Mouse (Mus musculus): ENCODE measurements around the gene Bcl9.

Bcl9 gene

DNA sequence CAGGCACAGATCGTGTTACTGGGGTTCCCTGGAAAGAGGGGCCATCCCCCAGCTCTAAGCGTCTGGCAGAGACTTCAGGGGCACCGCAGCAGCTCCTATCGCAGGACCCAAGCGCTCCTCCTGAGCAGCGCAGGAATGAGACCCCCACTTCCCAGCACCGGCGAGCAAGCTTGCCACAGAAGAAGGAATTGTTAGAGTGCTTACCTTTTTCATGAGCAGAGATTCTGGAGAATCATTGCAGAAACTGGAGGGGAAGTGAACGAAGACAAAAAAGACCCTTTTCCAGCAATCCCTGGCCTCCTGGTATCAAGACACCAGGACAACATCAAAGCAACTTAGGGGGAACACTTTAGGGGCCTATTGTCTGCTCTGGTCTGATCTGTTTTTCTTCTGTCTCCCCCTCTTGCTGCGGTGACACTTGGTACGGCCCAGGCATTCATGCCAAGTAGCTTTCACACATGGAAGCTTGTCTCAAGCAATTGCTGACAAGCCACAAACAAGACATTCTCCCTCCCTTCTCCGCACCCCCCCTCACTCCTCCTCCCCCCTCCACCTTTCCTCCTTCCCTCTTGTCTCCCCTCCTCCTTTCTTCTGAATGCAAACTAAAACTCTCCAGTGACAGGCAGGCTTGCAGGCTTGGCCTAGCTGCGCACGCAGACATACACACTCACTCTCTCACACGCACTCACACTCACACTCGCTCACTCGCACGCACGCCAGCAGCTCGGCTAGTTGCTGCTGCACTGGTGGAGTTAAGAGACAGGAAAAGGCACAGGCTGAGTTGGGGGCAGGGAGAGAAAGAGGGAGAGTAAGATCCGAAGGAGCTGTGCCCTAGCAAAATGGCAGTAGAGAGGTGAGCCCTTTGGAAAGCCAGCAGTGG lies at the start of gene Bcl9:
Bcl9 (minus strand) TSS at position 365 of the 880 bp plus-strand sequence.
- DNase-seq = peak; percentile 88

DNA sequence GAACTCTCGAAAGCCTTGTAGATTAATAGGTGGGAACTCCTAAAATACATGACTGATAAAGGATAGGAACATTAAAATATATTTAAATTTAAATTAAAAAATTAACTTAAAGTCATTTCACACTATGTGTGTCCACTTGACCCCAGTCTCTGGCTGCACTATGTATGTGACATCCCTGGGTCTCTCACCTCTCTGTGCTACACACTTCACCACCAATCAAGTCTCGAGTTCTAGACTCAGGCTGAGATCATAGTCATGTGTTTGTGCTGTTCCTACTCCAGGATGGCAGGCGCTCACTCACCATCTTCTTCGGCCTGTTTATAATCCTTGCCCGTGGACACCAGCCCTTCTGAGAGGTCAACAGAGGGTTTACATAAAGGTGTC lies 41.5 kb upstream of the Bcl9 start:
- DNase-seq = no peak

- DNase-seq = peak; percentile 88
Measured at GRCm38 (mm10) chr3:97338522-97339192, 40.9 kb upstream of the Bcl9 start.

DNA sequence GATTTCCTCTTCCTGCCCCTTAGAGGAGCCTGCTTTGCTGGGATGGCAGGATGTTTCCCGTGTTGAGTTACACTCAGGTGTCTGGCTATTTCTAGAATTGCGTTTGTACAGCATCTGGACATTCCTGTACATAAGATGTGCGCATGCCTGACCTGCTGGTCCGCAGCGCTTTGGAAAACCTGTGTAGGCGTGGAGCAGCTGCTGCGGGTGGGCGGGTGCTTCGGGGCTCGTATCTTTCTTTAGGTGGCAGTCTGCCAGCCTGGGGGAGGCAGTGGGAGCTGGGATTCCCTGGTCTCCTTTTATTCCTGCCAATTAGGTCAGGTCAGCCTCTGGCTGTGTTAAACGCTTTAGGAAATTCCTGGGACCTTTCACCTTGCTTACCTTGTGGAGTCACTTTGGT lies 39.6 kb upstream of the Bcl9 start:
- DNase-seq = no peak

- no peak for DNase-seq
Measured at GRCm38 (mm10) chr3:97336331-97336730, 38.6 kb upstream of the Bcl9 start.

DNA sequence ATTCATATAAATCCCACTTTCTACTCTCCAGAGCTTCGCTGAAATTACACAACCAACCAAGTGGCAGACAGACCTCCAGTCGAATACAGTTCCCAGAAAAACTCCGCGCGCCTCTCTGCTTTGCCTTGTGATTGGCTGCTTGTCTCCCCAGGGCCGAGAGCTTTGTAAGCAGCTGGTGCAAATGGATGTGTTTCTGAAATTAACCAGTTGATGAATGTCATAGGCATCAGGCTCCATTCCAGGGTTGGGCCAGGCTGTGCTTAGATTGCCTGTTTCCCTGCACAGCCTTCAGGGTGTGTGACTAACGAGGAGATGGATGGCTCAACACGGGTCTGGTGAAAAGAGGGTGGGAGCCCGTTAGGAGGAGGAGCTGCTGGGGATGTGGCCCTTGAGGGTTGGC lies 36.9 kb upstream of the Bcl9 start:
- DNase-seq = no peak

DNA sequence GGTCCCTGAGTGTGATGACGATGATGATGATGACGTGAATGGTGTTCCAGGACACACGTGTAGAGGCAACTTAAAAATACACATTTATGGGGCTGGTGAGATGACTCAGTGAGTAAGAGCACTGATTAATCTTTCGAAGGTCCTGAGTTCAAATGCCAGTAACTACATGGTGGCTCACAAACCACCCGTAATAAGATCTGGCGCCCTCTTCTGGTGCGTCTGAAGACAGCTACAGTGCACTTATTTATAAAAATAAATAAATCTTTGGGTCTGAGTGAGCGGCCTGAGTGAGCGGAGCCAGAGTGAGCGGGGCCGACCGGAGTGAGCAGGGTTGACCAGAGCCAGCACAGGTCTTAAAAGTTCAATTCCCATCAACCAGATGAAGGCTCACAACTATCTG lies 34.5 kb upstream of the Bcl9 start:
- no peak for DNase-seq

DNA sequence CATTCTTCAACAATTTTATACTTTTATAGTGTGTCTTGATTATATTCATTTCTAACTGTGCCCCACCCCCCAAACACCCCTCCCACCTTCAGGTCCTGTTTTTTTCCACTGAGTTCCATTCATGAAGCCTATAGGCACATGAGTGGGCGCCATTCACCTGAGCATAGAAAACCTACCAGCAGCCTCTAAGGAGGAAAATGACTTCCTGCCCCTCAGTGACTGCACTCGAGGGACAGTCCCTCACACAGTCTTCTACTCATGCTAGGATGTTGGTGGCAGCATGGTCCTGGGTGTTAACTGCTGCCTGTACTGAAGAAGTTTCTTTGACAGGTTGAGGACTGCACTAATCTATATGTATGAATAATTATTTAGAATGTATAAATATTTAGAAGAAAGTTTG lies 30.1 kb upstream of the Bcl9 start:
- DNase-seq = no peak

- DNase-seq = no peak
Measured at GRCm38 (mm10) chr3:97327356-97327755, 29.6 kb upstream of the Bcl9 start.

DNA sequence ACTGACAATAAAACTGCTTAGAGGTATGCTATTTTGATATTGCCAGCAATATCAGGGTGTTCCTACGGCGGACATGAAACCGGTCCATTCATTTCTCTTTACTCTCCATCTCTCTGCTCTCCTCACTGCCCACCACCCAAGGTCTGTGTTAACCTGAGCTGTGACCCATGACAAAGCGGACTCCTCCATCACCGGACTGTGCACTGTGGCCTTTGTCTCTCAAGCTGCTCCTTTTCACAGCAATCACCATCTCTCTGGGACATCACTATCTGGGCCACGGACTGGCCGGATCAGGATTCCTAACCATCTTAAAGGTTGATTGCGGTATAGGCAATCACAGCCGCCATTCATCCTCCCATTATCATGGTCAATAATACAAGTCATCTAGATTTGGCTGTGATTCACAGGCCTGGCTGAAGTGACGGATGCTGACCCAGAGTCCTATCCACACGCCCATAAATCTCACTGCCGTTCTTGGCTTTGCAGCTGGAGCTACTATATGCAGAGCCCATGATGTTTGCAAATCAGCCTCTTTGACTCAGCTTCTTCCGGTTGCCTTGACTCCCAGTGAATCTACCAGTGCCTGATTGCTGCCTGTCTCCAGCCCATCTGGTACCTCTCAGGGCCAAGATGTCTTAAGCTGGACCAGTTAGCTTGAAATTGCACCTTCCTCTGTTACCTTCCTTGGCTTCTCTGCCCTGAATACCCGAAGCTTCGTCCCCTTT lies 28.1 kb upstream of the Bcl9 start:
- no peak for DNase-seq

- no peak for DNase-seq
Measured at GRCm38 (mm10) chr3:97324046-97324445, 26.3 kb upstream of the Bcl9 start.

GRCm38 (mm10) chr3:97317302-97317701 lies 19.6 kb upstream of the Bcl9 start:
- no peak for DNase-seq

GRCm38 (mm10) chr3:97313431-97313830 lies 15.7 kb upstream of the Bcl9 start:
- no peak for DNase-seq

GRCm38 (mm10) chr3:97311998-97312397 lies 14.3 kb upstream of the Bcl9 start:
- no peak for DNase-seq

GRCm38 (mm10) chr3:97309748-97310536 lies 12.2 kb upstream of the Bcl9 start:
- DNase-seq = no peak

- no peak for DNase-seq
Measured at GRCm38 (mm10) chr3:97308440-97308839, 10.7 kb upstream of the Bcl9 start.

- no peak for DNase-seq
Measured at GRCm38 (mm10) chr3:97305907-97306306, 8.2 kb upstream of the Bcl9 start.

GRCm38 (mm10) chr3:97301586-97301985 lies 3.9 kb upstream of the Bcl9 start:
- no peak for DNase-seq

- no peak for DNase-seq
Measured at GRCm38 (mm10) chr3:97300370-97300769, 2.7 kb upstream of the Bcl9 start.

DNA sequence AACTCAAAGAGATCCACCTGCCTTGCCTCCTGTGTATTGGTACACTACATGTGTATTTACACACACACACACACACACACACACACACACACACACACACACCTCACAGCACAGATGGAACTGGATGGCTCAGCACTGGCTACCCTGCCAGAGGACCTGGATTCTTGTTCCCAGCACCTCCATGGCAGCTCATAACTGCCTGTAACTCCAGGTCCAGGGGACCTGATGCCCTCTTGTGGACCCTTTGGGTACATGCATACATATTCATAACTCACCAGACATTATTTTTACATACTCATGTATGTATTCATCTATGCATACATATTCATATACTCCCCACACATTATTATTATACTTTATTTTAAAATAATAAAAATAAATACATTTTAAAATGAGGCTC lies 2.2 kb upstream of the Bcl9 start:
- DNase-seq = no peak

- DNase-seq = no peak
Measured at GRCm38 (mm10) chr3:97298856-97299465, 1.2 kb upstream of the Bcl9 start.

GRCm38 (mm10) chr3:97296941-97297552 lies 670 bp downstream of the Bcl9 start:
- DNase-seq = peak; percentile 52
